Mouse (Mus musculus) left cerebral cortex, adult 8-10 months (tissue): Measurements from ENCODE around the gene Lsm14a. TPM values are rescaled to one million over a fixed set of nuclear protein-coding genes. Genes with fewer than 3 reads are reported as not detected.

Experiments
- DNase-seq, 2 experiments: peaks; one replicate each; pipeline ENCODE4 v3.0.0; 2022; ENCODE audit warnings: low spot score in 2 of 2
- total RNA-seq, 4 experiments: library from RNA; stranded (reverse); gene quantifications; 2 replicates each; pipeline ENCODE4 v1.2.4; 2022

Gene Lsm14a
- total RNA-seq: 100 to 1,000 TPM in 1 of 4 experiments, 10 to 100 TPM in 3; 85.2 to 104 (median 92.3) TPM

DNA sequence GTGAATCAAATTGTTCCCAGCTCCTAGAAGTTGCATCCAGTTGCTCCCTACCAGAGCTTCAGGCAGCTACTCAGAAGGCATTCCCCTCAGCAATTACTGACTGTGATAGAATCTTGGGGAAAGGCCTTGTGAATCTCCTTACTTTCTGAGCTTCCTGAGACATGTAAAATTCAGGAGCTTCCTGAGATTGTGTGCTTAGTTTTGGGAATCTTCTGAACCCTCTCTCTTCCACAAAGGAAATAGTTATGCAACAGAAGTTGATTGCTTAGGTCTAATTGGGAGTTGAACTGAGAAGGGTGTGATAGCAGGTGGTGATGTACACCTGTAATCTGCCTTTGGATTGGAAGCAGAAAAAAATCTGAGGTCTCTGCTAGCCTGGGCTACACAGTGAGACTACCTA is at the start of gene Lsm14a:
Gene Lsm14a (minus strand): TSS at position 101 of the 400 bp plus-strand sequence.
- no peak for DNase-seq

- no peak for DNase-seq
These were observed 45.8 kb upstream of the Lsm14a start for GRCm38 (mm10) chr7:34438903-34439302.

GRCm38 (mm10) chr7:34433597-34433996 is 40.5 kb upstream of the Lsm14a start:
- no peak for DNase-seq

DNA sequence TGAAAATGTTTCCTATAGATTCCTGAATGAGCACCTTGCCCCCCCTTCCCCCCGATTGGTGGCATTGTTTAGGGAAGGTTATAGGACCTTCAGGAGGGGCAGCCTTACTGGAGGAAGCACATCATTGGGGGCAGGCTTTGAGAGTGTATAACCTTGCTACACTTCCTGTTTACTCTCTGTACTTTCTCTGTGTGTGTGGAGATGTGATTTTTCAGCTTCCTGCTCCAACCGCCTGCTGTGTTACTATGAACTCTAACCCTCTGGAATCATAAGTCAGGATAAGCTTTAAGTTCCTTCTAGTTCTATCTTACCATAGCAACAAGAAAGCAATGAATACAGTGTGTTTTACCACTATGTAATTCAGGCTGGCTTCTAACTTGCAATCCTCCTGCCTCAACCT is 28.1 kb upstream of the Lsm14a start:
- no peak for DNase-seq

DNA sequence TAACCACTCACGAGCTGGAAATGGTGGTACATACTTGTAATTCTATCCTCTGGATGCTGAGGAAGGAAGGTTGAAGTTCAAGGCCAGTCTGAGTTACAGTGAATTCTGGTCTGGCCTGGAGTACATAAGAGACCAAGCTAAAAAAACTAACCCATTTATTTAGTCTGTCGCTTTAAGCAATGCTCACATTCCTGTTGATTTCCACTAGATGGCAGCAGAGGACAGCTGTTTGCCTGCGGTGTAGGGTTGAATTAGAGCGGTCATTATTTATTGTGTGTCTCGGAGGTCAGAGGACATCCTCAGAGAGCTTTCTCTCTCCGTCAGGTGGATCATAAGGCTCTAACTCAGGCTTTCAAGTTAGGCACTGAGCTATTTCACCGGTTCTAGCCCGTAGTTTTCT is 14.4 kb upstream of the Lsm14a start:
- no peak for DNase-seq

GRCm38 (mm10) chr7:34403876-34404275 is 10.8 kb upstream of the Lsm14a start:
- no peak for DNase-seq

- no peak for DNase-seq
These were observed 7.0 kb upstream of the Lsm14a start for GRCm38 (mm10) chr7:34400070-34400469.

DNA sequence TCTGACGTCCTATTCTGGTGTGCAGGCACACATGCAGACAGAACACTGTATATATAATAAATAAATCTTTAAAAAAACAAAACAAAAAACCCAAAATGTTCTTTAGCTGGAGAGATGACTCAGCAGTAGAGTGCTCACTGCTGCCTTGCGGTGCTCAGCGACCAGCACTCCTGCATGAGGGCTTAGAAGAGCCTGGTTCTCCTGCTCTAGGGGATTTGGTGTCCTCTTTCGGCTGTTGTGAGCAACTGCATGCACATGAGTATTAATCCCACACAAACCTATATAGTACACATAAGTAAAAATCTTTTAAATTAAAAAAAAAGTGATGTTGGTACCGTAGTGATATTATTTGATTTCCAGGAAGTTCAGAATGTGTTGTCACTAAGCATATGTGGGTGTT is 5.7 kb upstream of the Lsm14a start:
- DNase-seq: no peak

GRCm38 (mm10) chr7:34396791-34397190 is 3.7 kb upstream of the Lsm14a start:
- no peak for DNase-seq

DNA sequence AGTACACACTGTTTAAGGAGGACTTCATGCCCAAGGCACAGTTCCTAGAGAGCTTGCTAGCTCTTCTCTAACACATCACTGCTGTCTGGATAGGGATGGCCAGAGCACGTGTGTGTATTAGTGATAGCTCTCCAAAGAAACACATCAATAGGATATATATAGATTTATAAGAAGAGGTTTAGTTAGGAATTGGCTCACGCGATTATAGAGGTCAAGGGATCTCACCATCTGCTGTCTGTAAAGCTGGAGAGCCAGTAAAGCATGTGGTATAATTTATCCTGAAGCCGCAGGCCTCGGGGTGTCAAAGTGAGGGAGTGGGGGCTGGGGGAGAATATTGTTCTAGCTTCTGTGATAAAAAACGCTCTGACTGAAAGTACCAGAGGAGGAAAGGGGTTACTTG is 2.6 kb upstream of the Lsm14a start:
- DNase-seq: no peak

DNA sequence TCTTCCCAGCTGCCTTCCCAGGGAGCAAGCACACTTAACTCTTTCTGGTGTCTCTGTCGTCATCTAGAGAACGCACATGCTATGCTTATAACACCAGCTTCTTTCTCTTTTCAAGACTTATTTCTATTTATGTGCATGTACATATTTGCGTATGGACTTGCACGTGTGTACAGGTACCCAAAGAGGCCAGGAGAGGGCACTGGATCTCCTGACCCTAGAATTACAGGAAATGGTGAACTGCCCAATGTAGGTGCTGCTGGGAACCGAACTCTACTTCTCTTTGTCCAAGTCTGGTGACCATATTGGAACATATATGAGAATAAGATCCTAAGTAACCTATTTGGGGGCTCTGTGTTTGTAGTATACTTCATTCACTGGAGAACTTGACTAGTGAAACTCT is 1.5 kb upstream of the Lsm14a start:
- no peak for DNase-seq

DNA sequence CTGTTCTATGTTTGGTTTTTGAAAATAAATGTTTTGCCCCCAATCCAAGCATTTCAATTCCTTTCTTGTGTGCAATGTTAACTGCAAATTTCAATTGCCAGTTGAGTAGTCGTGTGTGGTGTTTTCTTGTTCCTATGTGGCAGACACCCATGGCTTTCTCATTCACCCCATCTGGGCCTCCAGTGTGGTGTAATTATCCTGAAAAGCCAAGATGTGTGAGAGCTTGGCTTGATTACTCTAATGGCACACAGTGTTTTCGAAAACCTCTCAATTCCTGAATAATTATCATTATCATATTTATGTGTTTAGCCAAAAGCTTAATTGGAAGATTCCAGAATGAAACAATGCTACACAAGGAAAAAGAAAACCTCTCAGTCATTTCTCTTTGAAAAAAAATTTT is 976 bp upstream of the Lsm14a start:
- DNase-seq: no peak

- no peak for DNase-seq
These were observed 780 bp downstream of the Lsm14a start for GRCm38 (mm10) chr7:34392335-34392734.

DNA sequence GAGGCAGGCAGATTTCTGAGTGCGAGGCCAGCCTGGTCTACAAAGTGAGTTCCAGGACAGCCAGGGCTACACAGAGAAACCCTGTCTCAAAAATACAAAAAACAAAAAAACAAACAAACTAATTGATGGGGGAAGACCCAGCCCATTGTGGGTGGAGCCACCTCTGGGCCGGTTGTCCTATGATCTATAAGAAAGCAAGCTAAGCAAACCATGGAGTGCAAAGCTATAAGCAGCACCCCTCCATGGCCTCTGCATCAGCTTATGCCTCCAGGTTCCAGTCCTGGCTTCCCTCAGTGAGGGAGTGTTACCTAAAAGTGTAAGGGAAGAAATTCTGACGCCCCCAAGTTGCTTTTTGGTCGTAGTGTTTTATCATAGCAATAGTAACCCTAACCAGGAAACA is 1.4 kb downstream of the Lsm14a start:
- no peak for DNase-seq

GRCm38 (mm10) chr7:34390834-34391155 is 2.3 kb downstream of the Lsm14a start:
- no peak for DNase-seq

DNA sequence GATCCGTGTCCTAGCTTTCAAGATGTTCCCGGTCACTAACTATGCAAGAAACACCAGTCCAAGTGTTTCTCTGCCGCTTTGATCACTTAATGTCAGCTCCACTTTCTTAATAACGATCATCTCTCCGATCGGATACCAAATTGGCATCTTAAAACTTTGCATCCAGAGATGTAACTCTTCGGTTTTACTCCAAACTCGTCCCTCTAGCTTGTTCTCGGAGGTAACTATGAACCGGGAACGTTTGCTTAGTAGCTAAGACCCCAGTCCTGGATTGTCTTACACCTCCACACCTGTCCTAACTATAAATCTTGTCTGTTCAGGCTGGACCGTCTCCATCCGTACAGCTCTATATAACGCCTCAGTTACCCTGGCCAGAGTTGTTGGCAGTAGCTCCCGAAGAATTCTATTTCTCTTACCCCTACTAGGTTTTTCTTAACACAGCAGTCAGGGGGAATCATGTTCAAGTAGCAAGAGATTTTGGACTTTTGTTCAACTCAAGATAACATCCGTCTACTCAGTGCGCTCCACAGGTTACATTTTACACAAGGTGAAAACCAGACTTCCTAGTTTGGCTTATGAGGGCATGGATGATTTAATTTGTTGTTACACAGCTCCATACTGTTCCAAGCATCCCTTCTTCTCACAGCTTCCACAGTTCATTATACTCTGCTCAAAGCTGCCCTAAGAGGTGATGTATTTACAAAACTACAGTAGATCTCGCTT is 2.8 kb downstream of the Lsm14a start:
- no peak for DNase-seq

- DNase-seq: peak; percentile 85
These were observed 3.6 kb downstream of the Lsm14a start for GRCm38 (mm10) chr7:34389277-34390085.

- DNase-seq: peak in 1 of 2 experiments; percentile 67
These were observed 4.5 kb downstream of the Lsm14a start for GRCm38 (mm10) chr7:34388445-34389276.

GRCm38 (mm10) chr7:34387784-34388444 is 5.2 kb downstream of the Lsm14a start:
- no peak for DNase-seq

DNA sequence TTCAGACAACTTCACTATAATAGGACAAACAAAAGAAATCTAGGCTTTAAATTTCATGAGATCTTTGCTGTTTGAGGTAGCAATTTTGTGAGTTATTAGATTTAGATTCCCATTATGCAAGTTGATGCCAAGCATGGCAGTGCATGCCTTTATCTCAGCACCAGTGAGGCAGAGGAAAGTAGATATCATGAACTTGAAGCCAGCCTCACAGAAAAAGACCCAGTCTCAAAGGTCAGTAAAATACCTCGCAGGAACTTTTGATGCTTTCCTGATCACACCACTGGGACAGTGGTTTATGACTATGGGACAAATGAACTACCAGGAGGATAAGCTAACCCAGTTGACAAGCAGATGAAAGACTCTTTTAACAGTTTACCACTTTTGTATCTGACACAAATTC is 10.3 kb downstream of the Lsm14a start:
- no peak for DNase-seq

DNA sequence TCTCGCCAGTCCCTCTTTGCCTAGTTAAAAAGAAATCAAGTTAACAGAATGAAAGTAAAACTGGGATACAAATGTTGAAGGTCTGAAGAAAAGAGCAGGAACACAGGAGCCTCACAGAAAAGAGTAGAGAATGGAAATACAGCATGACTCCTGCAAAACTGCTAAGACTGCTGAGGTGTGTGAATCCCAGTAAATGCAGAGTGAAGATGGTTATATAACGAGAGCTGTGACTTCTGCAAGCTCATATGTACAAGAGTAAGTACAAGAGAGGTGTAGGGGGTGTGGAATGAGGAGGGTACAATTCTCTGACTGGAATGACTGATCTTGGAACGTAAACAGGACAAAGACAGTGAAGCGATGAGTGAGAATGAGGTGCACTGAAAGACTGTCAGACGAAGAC is 11.4 kb downstream of the Lsm14a start:
- DNase-seq: no peak

DNA sequence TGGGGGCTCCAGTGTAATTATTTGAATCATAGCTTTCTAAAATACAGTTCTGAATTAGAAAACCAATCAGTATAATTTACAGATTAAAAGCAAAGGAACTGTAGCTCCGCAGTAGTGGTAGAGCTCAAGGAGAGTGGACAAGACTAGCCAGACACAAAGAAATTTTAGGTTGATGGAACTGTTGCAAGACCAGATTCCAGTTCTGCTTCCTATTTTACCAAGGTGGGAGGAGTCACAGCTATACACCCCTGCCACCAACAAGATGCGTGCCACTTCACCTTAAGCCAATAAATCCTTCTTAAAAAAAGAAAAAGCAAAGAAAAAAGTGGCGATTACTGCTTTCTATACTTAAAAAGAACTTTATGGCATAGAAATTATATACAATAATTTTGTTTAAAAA is 12.8 kb downstream of the Lsm14a start:
- DNase-seq: no peak
